ENCODE assay signal across 8 mouse cellular contexts in the genomic region with DNA sequence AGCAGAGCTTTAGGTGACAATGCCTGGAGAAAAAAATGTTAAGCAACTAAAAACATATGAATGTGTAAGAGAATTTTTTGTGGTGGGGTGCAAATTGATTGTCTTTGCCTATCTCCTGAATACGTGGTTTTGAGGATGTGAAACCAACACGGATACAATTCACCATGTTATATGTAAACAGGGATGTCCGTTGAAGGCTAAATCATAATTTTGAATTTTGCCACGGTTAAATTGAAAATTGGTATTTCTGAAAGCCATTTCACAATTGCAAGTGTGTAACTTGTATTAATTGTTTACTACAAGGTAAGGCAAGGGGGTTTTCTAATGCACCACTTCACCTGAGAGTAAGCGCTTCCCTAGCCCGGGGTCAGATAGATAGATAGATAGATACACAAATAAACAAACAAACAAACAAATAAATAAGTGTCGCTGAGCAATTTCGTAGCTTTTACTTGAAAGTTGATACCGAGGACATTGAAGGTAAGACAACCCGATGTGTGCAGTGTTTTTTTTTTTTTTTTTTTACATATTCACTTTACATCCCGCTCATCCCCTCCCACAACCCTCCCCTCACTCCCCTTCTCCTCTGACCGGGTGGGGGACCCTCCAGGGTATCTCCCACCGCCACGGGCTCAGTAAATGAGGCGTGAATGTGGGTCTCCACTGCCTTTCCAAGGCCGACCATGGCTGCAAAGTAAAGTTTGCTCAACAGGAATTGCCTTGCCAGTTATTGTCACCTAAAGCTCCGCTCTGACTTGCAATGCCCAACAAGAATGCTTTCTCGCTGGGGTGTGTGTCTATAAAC. TPM values are rescaled to one million over a fixed set of nuclear protein-coding genes. Genes with fewer than 3 reads are reported as not detected.
DNase-seq lines count a peak whose midpoint lies in the region; ATAC-seq and TF ChIP-seq lines count a peak whose summit lies in the region.

No protein-coding gene starts in this region.

- peaks cover 18% of the 10 kb centered on the region for H3K4me1 ChIP-seq in lung, embryonic 15.5 days
- no peaks in the 10 kb centered on the region for H3K4me1 ChIP-seq in embryonic fibroblast, embryonic 13.5 days (ENCODE audit: control insufficient read depth, insufficient read depth, low read length)
- H3K4me1 ChIP-seq in limb, embryonic 12.5 days (replicated peaks) = peaks cover 9% of the 10 kb centered on the region
- peaks cover 3% of the 10 kb centered on the region; the same call in 1 of the 2 replicates for H3K4me1 ChIP-seq in small intestine, adult 2 months (ENCODE audit: control insufficient read depth, insufficient read depth, insufficient read length, low read length)

- peak overlapping the region; percentile 69 for H3K4me3 ChIP-seq in lung, embryonic 15.5 days
- H3K4me3 ChIP-seq in embryonic fibroblast, embryonic 13.5 days (ENCODE audit: insufficient read depth, low read length) = peak overlapping the region; percentile 85
- peak overlapping the region; percentile 69 for H3K4me3 ChIP-seq in limb, embryonic 12.5 days (replicated peaks)
- peak overlapping the region; percentile 88 for H3K4me3 ChIP-seq in small intestine, adult 2 months (ENCODE audit: low read depth, low read length)

- TF ChIP-seq CTCF in embryonic fibroblast, embryonic 13.5 days (IDR thresholded peaks at IDR 0.05; ENCODE audit: borderline replicate concordance, insufficient read depth, low read length) = no peak
- no peak for TF ChIP-seq CTCF in small intestine, adult 2 months (IDR thresholded peaks at IDR 0.05; ENCODE audit: extremely low read depth, insufficient read length, insufficient replicate concordance, low read depth, low read length)

- H3K27me3 ChIP-seq in lung, embryonic 15.5 days = no peaks in the 10 kb centered on the region
- H3K27me3 ChIP-seq in limb, embryonic 12.5 days = no peaks in the 10 kb centered on the region
- no peaks in the 10 kb centered on the region for H3K27me3 ChIP-seq in small intestine, adult 2 months (ENCODE audit: control insufficient read depth, insufficient read depth, low read length)

- no peak for DNase-seq in lung, postnatal 4 days
- no peak for DNase-seq in right cerebral cortex, postnatal 36 days (ENCODE audit: low spot score in 2 of 2)
- no peak for DNase-seq in right cerebral cortex, adult 2 months (ENCODE audit: low spot score in 2 of 2)
- no peak for DNase-seq in natural killer cell, adult 2 months (ENCODE audit: low spot score in 2 of 2)

- peak overlapping the region; percentile 70 for H3K9ac ChIP-seq in lung, embryonic 15.5 days
- peak overlapping the region; percentile 66 for H3K9ac ChIP-seq in limb, embryonic 12.5 days (replicated peaks)

- peak overlapping the region; percentile 88 for H3K4me2 ChIP-seq in lung, embryonic 15.5 days
- H3K4me2 ChIP-seq in limb, embryonic 12.5 days = peak overlapping the region; percentile 94

- peaks cover 5% of the 10 kb centered on the region; the same call in 1 of the 2 replicates for H3K36me3 ChIP-seq in lung, embryonic 15.5 days
- peaks cover 10% of the 10 kb centered on the region; the same call in 1 of the 2 replicates for H3K36me3 ChIP-seq in limb, embryonic 12.5 days
- H3K36me3 ChIP-seq in small intestine, adult 2 months (ENCODE audit: control insufficient read depth, insufficient read depth, low read length) = no peaks in the 10 kb centered on the region

- WGBS in lung, embryonic 15.5 days = 5% methylated on average over 18 of the region's 18 CpGs
- 9% methylated on average over 18 of the region's 18 CpGs for WGBS in limb, embryonic 12.5 days
- 9% methylated on average over 18 of the region's 18 CpGs for WGBS in small intestine, adult 2 months

- no peak for TF ChIP-seq POLR2A in embryonic fibroblast, embryonic 13.5 days (IDR thresholded peaks at IDR 0.05; ENCODE audit: low read depth, low read length)
- TF ChIP-seq POLR2A in small intestine, adult 2 months (IDR thresholded peaks at IDR 0.05; ENCODE audit: low read depth, low read length) = no peak

- no peaks in the 10 kb centered on the region for H3K9me3 ChIP-seq in lung, embryonic 15.5 days
- H3K9me3 ChIP-seq in limb, embryonic 12.5 days = no peaks in the 10 kb centered on the region

- H3K27ac ChIP-seq in lung, embryonic 15.5 days = no peak overlapping the region
- no peak overlapping the region for H3K27ac ChIP-seq in embryonic fibroblast, embryonic 13.5 days (ENCODE audit: insufficient read depth, low read length)
- H3K27ac ChIP-seq in limb, embryonic 12.5 days = peak overlapping the region; percentile 73; the same call in 1 of the 2 replicates
- H3K27ac ChIP-seq in small intestine, adult 2 months (ENCODE audit: insufficient read depth, low read depth, low read length) = no peak overlapping the region

- peak; percentile 32; the same call in 1 of the 2 replicates for ATAC-seq in lung, embryonic 15.5 days (ENCODE audit: borderline replicate concordance, extremely low read depth, low FRiP score, low TSS enrichment)
- 0 out of 2 replicates have a peak, but pooled peaks have one; percentile 22 for ATAC-seq in limb, embryonic 12.5 days (ENCODE audit: insufficient number of reproducible peaks, insufficient read depth, low FRiP score, low TSS enrichment, low read depth)

RNA-seq across cellular contexts. Expression of a gene that starts 0.8 kb away (rescaled TPM):
- 27.9 and 29.1 TPM in 2 replicates for polyA plus RNA-seq in lung, embryonic 15.5 days (2015; fragmentation: Nextera tagmentation; extraction: Ambion mirVana)
- polyA plus RNA-seq in embryonic fibroblast, embryonic 13.5 days (2011; ENCODE audit: insufficient read length, low read depth, missing spikeins) = 2.6 and 4.7 TPM in 2 replicates
- polyA plus RNA-seq in limb, embryonic 12.5 days (2016; fragmentation: Nextera tagmentation; extraction: Ambion mirVana) = 32.0 and 33.2 TPM in 2 replicates
- 0.60 and 0.90 TPM in 2 replicates for polyA plus RNA-seq in small intestine, adult 2 months (2012; rRNA removed)

RNA-seq across cellular contexts. Expression of a gene that starts 8.9 kb away (rescaled TPM):
- polyA plus RNA-seq in lung, embryonic 15.5 days (2015; fragmentation: Nextera tagmentation; extraction: Ambion mirVana) = 1,555 and 1,613 TPM in 2 replicates
- 1,114 and 1,231 TPM in 2 replicates for polyA plus RNA-seq in embryonic fibroblast, embryonic 13.5 days (2011; ENCODE audit: insufficient read length, low read depth, missing spikeins)
- polyA plus RNA-seq in limb, embryonic 12.5 days (2016; fragmentation: Nextera tagmentation; extraction: Ambion mirVana) = 1,704 and 1,735 TPM in 2 replicates
- 1,257 and 1,611 TPM in 2 replicates for polyA plus RNA-seq in small intestine, adult 2 months (2012; rRNA removed)

RNA-seq across cellular contexts. Expression of a gene that starts 16.0 kb away (rescaled TPM):
- 509 and 512 TPM in 2 replicates for polyA plus RNA-seq in lung, embryonic 15.5 days (2015; fragmentation: Nextera tagmentation; extraction: Ambion mirVana)
- 395 and 420 TPM in 2 replicates for polyA plus RNA-seq in embryonic fibroblast, embryonic 13.5 days (2011; ENCODE audit: insufficient read length, low read depth, missing spikeins)
- polyA plus RNA-seq in limb, embryonic 12.5 days (2016; fragmentation: Nextera tagmentation; extraction: Ambion mirVana) = 555 and 558 TPM in 2 replicates
- 59.3 and 66.4 TPM in 2 replicates for polyA plus RNA-seq in small intestine, adult 2 months (2012; rRNA removed)

RNA-seq across cellular contexts. Expression of a gene that starts 16.1 kb away (rescaled TPM):
- 56.7 and 58.2 TPM in 2 replicates for polyA plus RNA-seq in lung, embryonic 15.5 days (2015; fragmentation: Nextera tagmentation; extraction: Ambion mirVana)
- polyA plus RNA-seq in embryonic fibroblast, embryonic 13.5 days (2011; ENCODE audit: insufficient read length, low read depth, missing spikeins) = 69.7 and 73.2 TPM in 2 replicates
- polyA plus RNA-seq in limb, embryonic 12.5 days (2016; fragmentation: Nextera tagmentation; extraction: Ambion mirVana) = 48.4 and 53.0 TPM in 2 replicates
- 19.1 and 20.6 TPM in 2 replicates for polyA plus RNA-seq in small intestine, adult 2 months (2012; rRNA removed)

RNA-seq across cellular contexts. Expression of a gene that starts 29.0 kb away (rescaled TPM):
- polyA plus RNA-seq in lung, embryonic 15.5 days (2015; fragmentation: Nextera tagmentation; extraction: Ambion mirVana) = 35.0 and 35.5 TPM in 2 replicates
- 3.7 and 4.4 TPM in 2 replicates for polyA plus RNA-seq in embryonic fibroblast, embryonic 13.5 days (2011; ENCODE audit: insufficient read length, low read depth, missing spikeins)
- polyA plus RNA-seq in limb, embryonic 12.5 days (2016; fragmentation: Nextera tagmentation; extraction: Ambion mirVana) = 37.9 and 40.8 TPM in 2 replicates
- 0.51 and 1.6 TPM in 2 replicates for polyA plus RNA-seq in small intestine, adult 2 months (2012; rRNA removed)
